Mouse (Mus musculus) left cerebral cortex, postnatal 36 days (tissue): ENCODE data around the gene Zfp788. TPM values are rescaled to one million over a fixed set of nuclear protein-coding genes. Genes with fewer than 3 reads are reported as not detected.
A peak's percentile ranks its signal among the peaks of the same experiment; 100 is the strongest.
"Not testable (repeated sequence)": the region's sequence is repeated elsewhere in the genome, so short reads cannot be mapped to it uniquely, and the experiment has no call there.

Source experiments
- DNase-seq, 2 experiments: peaks; one replicate each; pipeline ENCODE4 v3.0.0; 2021 to 2022; ENCODE audit warnings: low spot score in 2 of 2, mixed read lengths in 1 of 2
- intact Hi-C: fragments of 180-260 bp; cut with DNase I; formaldehyde crosslinking; loops from one replicate; pipeline ENCODE4 v1.15.1; 2025
- total RNA-seq, 2 experiments: library from RNA; stranded (reverse); gene quantifications; 2 replicates each; pipeline ENCODE4 v1.2.3; 2021

Zfp788 gene
- total RNA-seq, result 10 to 100 TPM; 34.1 to 38.8 TPM

GRCm38 (mm10) chr7:41632409-41633220 is at the start of gene Zfp788:
Zfp788 (plus strand) TSS chr7:41633203.
- intact Hi-C loops, result loop anchor here (2.0 kb wide), 2 partner anchors 134 to 240 kb away; partner anchors contain the start of genes AI987944, AW146154 and Gm20449
- DNase-seq, result peak; percentile 95 to 96

GRCm38 (mm10) chr7:41587831-41588230 is 45.2 kb upstream of the Zfp788 start:
- intact Hi-C loops, DNase-seq: not testable (repeated sequence)

- no peak for DNase-seq
- intact Hi-C loops, result loop anchor here (2.0 kb wide), 1 partner anchor 98 kb away; no protein-coding TSS in a partner anchor
Measured at GRCm38 (mm10) chr7:41598615-41599014, 34.4 kb upstream of the Zfp788 start.

GRCm38 (mm10) chr7:41599034-41599813 is 33.8 kb upstream of the Zfp788 start, which contains the start of gene 2610021A01Rik:
2610021A01Rik (plus strand) TSS chr7:41599230.
- intact Hi-C loops, result loop anchor here (2.0 kb wide), 1 partner anchor 98 kb away; no protein-coding TSS in a partner anchor
- peak; percentile 91 for DNase-seq

- DNase-seq, result no peak
- intact Hi-C loops, result loop anchor here (2.0 kb wide), 1 partner anchor 99 kb away; no protein-coding TSS in a partner anchor
Measured at GRCm38 (mm10) chr7:41599932-41600548, 33.0 kb upstream of the Zfp788 start.

- intact Hi-C loops, result no loop called here
- DNase-seq, result no peak
Measured at GRCm38 (mm10) chr7:41611654-41612053, 21.3 kb upstream of the Zfp788 start.

- intact Hi-C loops, DNase-seq: not testable (repeated sequence)
Measured at GRCm38 (mm10) chr7:41616241-41616640, 16.8 kb upstream of the Zfp788 start.

GRCm38 (mm10) chr7:41633221-41633984 is 400 bp downstream of the Zfp788 start:
- peak; percentile 91 to 92 for DNase-seq
- intact Hi-C loops, result loop anchor here (2.0 kb wide), 2 partner anchors 135 to 241 kb away; partner anchors contain the start of genes AI987944, AW146154 and Gm20449

GRCm38 (mm10) chr7:41674326-41674725 is 41.3 kb downstream of the Zfp788 start:
- DNase-seq, intact Hi-C loops: not testable (repeated sequence)

Other genes starting within 250 kb of the Zfp788 start
- 10 to 100 TPM in 1 of 2 experiments, 1 to 10 TPM in 1; 8.6 to 10.1 TPM for gene AI987944, start 239.8 kb upstream of the Zfp788 start, total RNA-seq
- under 1 TPM; 0.32 to 0.44 TPM for gene Vmn2r57, start 184.5 kb upstream of the Zfp788 start, total RNA-seq
- under 1 TPM in 1 of 2 experiments, not detected in 1; 0.17 TPM for gene Gm20449, start 133.8 kb upstream of the Zfp788 start, total RNA-seq
- gene AW146154, start 133.3 kb upstream of the Zfp788 start, total RNA-seq, result 10 to 100 TPM in 1 of 2 experiments, 1 to 10 TPM in 1; 7.5 to 10.0 TPM
- not detected for gene Gm6871, start 59.5 kb upstream of the Zfp788 start, total RNA-seq
- gene 2610021A01Rik, start 34.0 kb upstream of the Zfp788 start, total RNA-seq, result 10 to 100 TPM; 28.3 to 31.7 TPM
- not detected for gene Vmn2r58, start 239.5 kb downstream of the Zfp788 start, total RNA-seq